Mouse (Mus musculus): ENCODE results near the gene Ptprb.

- no peak for TF ChIP-seq CTCF (IDR thresholded peaks at IDR 0.05; ENCODE audit: control insufficient read depth, insufficient read depth, insufficient read length)
- no peak for TF ChIP-seq CEBPB (IDR thresholded peaks at IDR 0.05; ENCODE audit: low read depth)
- no peak for TF ChIP-seq USF1 (IDR thresholded peaks at IDR 0.05; ENCODE audit: low read depth)
- no peak for TF ChIP-seq MAX (IDR thresholded peaks at IDR 0.05)
- TF ChIP-seq MYOG (IDR thresholded peaks at IDR 0.05; ENCODE audit: control insufficient read depth, extremely low read depth, insufficient read length), result no peak
- peak; percentile 86 for TF ChIP-seq FOSL1 (IDR thresholded peaks at IDR 0.05; ENCODE audit: insufficient read depth, low read length, poor library complexity, severe bottlenecking)
- TF ChIP-seq MYOD1 (IDR thresholded peaks at IDR 0.05; ENCODE audit: control insufficient read depth, insufficient read length, low read depth), result no peak
Measured at GRCm38 (mm10) chr10:116426176-116426575, 150.9 kb downstream of the Ptprb start.
